Mouse (Mus musculus): ENCODE measurements at regions not wholly inside any gene's neighbourhood (a gene's known extent, or its start where the extent isn't known, plus 50 kb on each side); places are given as distances from the start of the nearest gene placed in this dataset.

- no peak overlapping the region for H3K4me3 ChIP-seq
- no peak overlapping the region for H3K27ac ChIP-seq
- no peak for TF ChIP-seq CTCF (conservative IDR thresholded peaks at IDR 0.05)
- no peak for DNase-seq (ENCODE audit: low spot score in 2 of 2)
Observed at GRCm38 (mm10) chr12:79977136-79977535, 135.7 kb downstream of the Zfp36l1 start.

- H3K4me3 ChIP-seq, result no peak overlapping the region
- no peak for TF ChIP-seq CTCF (conservative IDR thresholded peaks at IDR 0.05)
- no peak for DNase-seq (ENCODE audit: low spot score in 2 of 2)
- no peak overlapping the region for H3K27ac ChIP-seq
Observed at GRCm38 (mm10) chr12:79975466-79976239, 137.2 kb downstream of the Zfp36l1 start.

- no peak for TF ChIP-seq CTCF (conservative IDR thresholded peaks at IDR 0.05)
- no peak for DNase-seq (ENCODE audit: low spot score in 2 of 2)
- no peak overlapping the region for H3K27ac ChIP-seq
- H3K4me3 ChIP-seq, result no peak overlapping the region
Observed at GRCm38 (mm10) chr12:79975050-79975449, 137.8 kb downstream of the Zfp36l1 start.

GRCm38 (mm10) chr12:79974530-79974929 is 138.3 kb downstream of the Zfp36l1 start:
- no peak for TF ChIP-seq CTCF (conservative IDR thresholded peaks at IDR 0.05)
- no peak for DNase-seq (ENCODE audit: low spot score in 2 of 2)
- no peak overlapping the region for H3K27ac ChIP-seq
- H3K4me3 ChIP-seq, result no peak overlapping the region

- no peak overlapping the region for H3K27ac ChIP-seq
- TF ChIP-seq CTCF (conservative IDR thresholded peaks at IDR 0.05), result no peak
- DNase-seq (ENCODE audit: low spot score in 2 of 2), result no peak
- H3K4me3 ChIP-seq, result no peak overlapping the region
Observed at GRCm38 (mm10) chr12:79973566-79974230, 139.1 kb downstream of the Zfp36l1 start.

- H3K27ac ChIP-seq, result peak overlapping the region; percentile 84
- TF ChIP-seq CTCF (conservative IDR thresholded peaks at IDR 0.05), result no peak
- no peak overlapping the region for H3K4me3 ChIP-seq
- no peak for DNase-seq (ENCODE audit: low spot score in 2 of 2)
Observed at GRCm38 (mm10) chr12:79970981-79971390, 141.8 kb downstream of the Zfp36l1 start.

GRCm38 (mm10) chr12:79970227-79970901 is 142.4 kb downstream of the Zfp36l1 start:
- TF ChIP-seq CTCF (conservative IDR thresholded peaks at IDR 0.05), result no peak
- H3K4me3 ChIP-seq, result no peak overlapping the region
- DNase-seq (ENCODE audit: low spot score in 2 of 2), result peak in 1 of 2 experiments; percentile 67
- peak overlapping the region; percentile 84 for H3K27ac ChIP-seq

GRCm38 (mm10) chr12:79969346-79970226 is 143.2 kb downstream of the Zfp36l1 start:
- Histone ChIP-seq H3K27ac (peak overlapping the region; percentile 84), H3K4me3 (no peak overlapping the region)
- peak; percentile 64 for TF ChIP-seq CTCF (conservative IDR thresholded peaks at IDR 0.05)
- DNase-seq (ENCODE audit: low spot score in 2 of 2), result peak in 1 of 2 experiments; percentile 25

- no peak for TF ChIP-seq CTCF (conservative IDR thresholded peaks at IDR 0.05)
- peak overlapping the region; percentile 84 for H3K27ac ChIP-seq
- H3K4me3 ChIP-seq, result no peak overlapping the region
- DNase-seq (ENCODE audit: low spot score in 2 of 2), result no peak
Observed at GRCm38 (mm10) chr12:79968676-79969075, 144.1 kb downstream of the Zfp36l1 start.

GRCm38 (mm10) chr12:79967491-79968255 is 145.1 kb downstream of the Zfp36l1 start:
- H3K4me3 ChIP-seq, result no peak overlapping the region
- no peak for DNase-seq (ENCODE audit: low spot score in 2 of 2)
- H3K27ac ChIP-seq, result peak overlapping the region; percentile 84
- TF ChIP-seq CTCF (conservative IDR thresholded peaks at IDR 0.05), result no peak

- TF ChIP-seq CTCF (conservative IDR thresholded peaks at IDR 0.05), result no peak
- H3K4me3 ChIP-seq, result no peak overlapping the region
- peak overlapping the region; percentile 84 for H3K27ac ChIP-seq
- no peak for DNase-seq (ENCODE audit: low spot score in 2 of 2)
Observed at GRCm38 (mm10) chr12:79966621-79967490, 146.0 kb downstream of the Zfp36l1 start.

Measured in layer of hippocampus, adult 2 months (tissue).